Mouse (Mus musculus): ENCODE data around the gene Tnp1. TPM values are rescaled to one million over a fixed set of nuclear protein-coding genes. Genes with fewer than 3 reads are reported as not detected.

Gene Tnp1
- total RNA-seq, 2 experiments from 2014 or later = not detected

GRCm38 (mm10) chr1:72994751-72995528, 20.8 kb downstream of the Tnp1 start:
- TF ChIP-seq CTCF (IDR thresholded peaks at IDR 0.05) = no peak
- intact Hi-C loops (cut with DNase I) = no loop called here
- H3K4me3 ChIP-seq = no peak overlapping the region
- no peak for DNase-seq
- H3K27ac ChIP-seq = no peak overlapping the region

- Histone ChIP-seq H3K27ac (peak overlapping the region; percentile 49), H3K4me3 (no peak overlapping the region)
- TF ChIP-seq CTCF (IDR thresholded peaks at IDR 0.05) = no peak
- intact Hi-C loops (cut with DNase I) = no loop called here
- DNase-seq = peak; percentile 67
These were observed 22.7 kb downstream of the Tnp1 start for GRCm38 (mm10) chr1:72992944-72993464.

- no peak for TF ChIP-seq CTCF (IDR thresholded peaks at IDR 0.05)
- intact Hi-C loops (cut with DNase I) = no loop called here
- no peak for DNase-seq
- Histone ChIP-seq H3K27ac (no peak overlapping the region), H3K4me3 (no peak overlapping the region)
These were observed 23.5 kb downstream of the Tnp1 start for GRCm38 (mm10) chr1:72992209-72992608.

GRCm38 (mm10) chr1:72988904-72989303, 26.8 kb downstream of the Tnp1 start:
- intact Hi-C loops (cut with DNase I) = no loop called here
- peak; percentile 67 for DNase-seq
- no peak for TF ChIP-seq CTCF (IDR thresholded peaks at IDR 0.05)
- no peak overlapping the region for H3K4me3 ChIP-seq
- H3K27ac ChIP-seq = peak overlapping the region; percentile 53; the same call in 1 of the 2 replicates

- Histone ChIP-seq H3K4me3 (no peak overlapping the region), H3K27ac (no peak overlapping the region)
- no peak for DNase-seq
- intact Hi-C loops (cut with DNase I) = no loop called here
- no peak for TF ChIP-seq CTCF (IDR thresholded peaks at IDR 0.05)
These were observed 29.0 kb downstream of the Tnp1 start for GRCm38 (mm10) chr1:72986715-72987114.

GRCm38 (mm10) chr1:72978956-72979355, 36.8 kb downstream of the Tnp1 start:
- Histone ChIP-seq H3K27ac (no peak overlapping the region), H3K4me3 (no peak overlapping the region)
- intact Hi-C loops (cut with DNase I) = no loop called here
- DNase-seq = no peak
- no peak for TF ChIP-seq CTCF (IDR thresholded peaks at IDR 0.05)

- intact Hi-C loops (cut with DNase I) = no loop called here
- TF ChIP-seq CTCF (IDR thresholded peaks at IDR 0.05) = no peak
- Histone ChIP-seq H3K27ac (peak overlapping the region; percentile 50), H3K4me3 (no peak overlapping the region)
- peak; percentile 79 for DNase-seq
These were observed 41.5 kb downstream of the Tnp1 start for GRCm38 (mm10) chr1:72974226-72974625.

GRCm38 (mm10) chr1:72970461-72970860, 45.2 kb downstream of the Tnp1 start:
- no peak for TF ChIP-seq CTCF (IDR thresholded peaks at IDR 0.05)
- Histone ChIP-seq H3K4me3 (no peak overlapping the region), H3K27ac (peak overlapping the region; percentile 12; the same call in 1 of the 2 replicates)
- intact Hi-C loops (cut with DNase I) = no loop called here
- peak; percentile 50 for DNase-seq

GRCm38 (mm10) chr1:72969113-72969812, 46.4 kb downstream of the Tnp1 start:
- TF ChIP-seq CTCF (IDR thresholded peaks at IDR 0.05) = no peak
- DNase-seq = peak; percentile 53

GRCm38 (mm10) chr1:72966423-72966822, 49.3 kb downstream of the Tnp1 start:
- DNase-seq = peak; percentile 92
- no peak for TF ChIP-seq CTCF (IDR thresholded peaks at IDR 0.05)
- intact Hi-C loops (cut with DNase I) = loop anchor here (2.0 to 5.0 kb wide), 3 partner anchors 92 to 281 kb away; partner anchors contain the start of gene Igfbp5
- Histone ChIP-seq H3K27ac (peak overlapping the region; percentile 83), H3K4me3 (no peak overlapping the region)

More at GRCm38 (mm10) chr1:72969113-72969812, 46.4 kb downstream of the Tnp1 start:
- Histone ChIP-seq H3K27ac (peak overlapping the region; percentile 69), H3K4me3 (no peak overlapping the region)
- intact Hi-C loops (cut with DNase I) = loop anchor here (2.0 to 5.0 kb wide), 3 partner anchors 70 to 278 kb away; no protein-coding TSS in a partner anchor

Other genes starting within 250 kb of the Tnp1 start
- not detected for gene Igfbp2, start 191.4 kb downstream of the Tnp1 start, total RNA-seq (2021)
- 100 to 1,000 TPM; 248 to 267 TPM for gene Igfbp5, start 141.0 kb downstream of the Tnp1 start, total RNA-seq (2021)